Mouse (Mus musculus): Measurements from ENCODE around the gene Wdr82.

DNA sequence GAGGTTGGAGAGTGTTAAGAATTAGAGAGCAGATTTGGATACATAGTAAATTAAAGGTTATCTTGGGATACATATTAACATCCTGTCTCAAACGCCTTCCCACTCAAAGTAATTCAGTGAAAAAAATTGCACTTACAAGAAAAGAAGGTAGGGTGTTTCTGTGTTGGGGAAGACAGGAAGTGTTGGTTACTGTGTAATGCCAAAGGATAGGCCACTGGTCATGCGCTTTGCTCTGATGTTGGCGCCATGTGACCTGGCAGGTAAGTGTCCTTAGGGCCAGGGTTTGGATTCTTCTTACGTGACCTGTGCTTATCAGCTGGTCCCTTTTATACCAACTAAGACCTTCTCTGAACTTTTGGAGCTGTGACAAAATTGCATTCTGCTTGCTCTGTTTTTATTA lies 11.4 kb downstream of the Wdr82 start:
- no peak for TF ChIP-seq CTCF (IDR thresholded peaks at IDR 0.05)
- TF ChIP-seq POLR2A (IDR thresholded peaks at IDR 0.05; ENCODE audit: insufficient read depth, low read depth, low read length), result no peak

All from heart, adult 2 months (tissue).